Mouse (Mus musculus) embryonic facial prominence, embryonic 13.5 days (tissue): ENCODE results near the gene Gm11733. TPM values are rescaled to one million over a fixed set of nuclear protein-coding genes. Genes with fewer than 3 reads are reported as not detected.
A peak's percentile ranks its signal among the peaks of the same experiment; 100 is the strongest.
"Not testable (repeated sequence)": the region's sequence is repeated elsewhere in the genome, so short reads cannot be mapped to it uniquely, and the experiment has no call there.

Experiments
- ATAC-seq: fragments of 200-750 bp; cut with Nextera tagmentation; 2 replicates; pipeline ENCODE4 v1.8.0; 2017; ENCODE audit warnings: low read depth; ENCODE audit not compliant: insufficient number of reproducible peaks, insufficient read depth, low FRiP score, low TSS enrichment
- H3K27ac ChIP-seq: fragments of 300-500 bp; sonication (generic); 2 replicates; pipeline ENCODE4 v1.5.1; 2015; ENCODE audit warnings: moderate library complexity, mild to moderate bottlenecking, inconsistent platforms
- H3K27me3 ChIP-seq: fragments of 300-500 bp; sonication (generic); 2 replicates; pipeline ENCODE4 v1.6.1; 2015; ENCODE audit warnings: mild to moderate bottlenecking, inconsistent platforms
- H3K36me3 ChIP-seq: fragments of 300-500 bp; sonication (generic); 2 replicates; pipeline ENCODE4 v1.6.1; 2015; ENCODE audit warnings: mild to moderate bottlenecking, inconsistent platforms
- H3K4me1 ChIP-seq: fragments of 300-500 bp; sonication (generic); 2 replicates; pipeline ENCODE4 v1.6.1; 2015; ENCODE audit warnings: inconsistent platforms
- H3K4me2 ChIP-seq: fragments of 300-500 bp; sonication (generic); 2 replicates; pipeline ENCODE4 v1.6.1; 2015; ENCODE audit warnings: moderate library complexity, mild to moderate bottlenecking, inconsistent platforms
- H3K4me3 ChIP-seq: fragments of 300-500 bp; sonication (generic); 2 replicates; pipeline ENCODE4 v1.5.1; 2015; ENCODE audit warnings: mild to moderate bottlenecking, inconsistent platforms
- H3K9ac ChIP-seq: fragments of 300-500 bp; sonication (generic); 2 replicates; pipeline ENCODE4 v1.6.1; 2015; ENCODE audit warnings: mild to moderate bottlenecking, inconsistent platforms
- H3K9me3 ChIP-seq: fragments of 300-500 bp; sonication (generic); 2 replicates; pipeline ENCODE4 v1.6.1; 2016; ENCODE audit warnings: inconsistent platforms
- WGBS: fragments of 180-500 bp; shearing (Covaris S2); methylation state at CpG from one replicate; pipeline ENCODE4 v1.1.7; 2015; ENCODE audit warnings: mixed read lengths; 5-methylcytosine and 5-hydroxymethylcytosine counted together
- polyA plus RNA-seq: library from polyadenylated mRNA; unstranded; fragments of >200 nt; fragmentation: Nextera tagmentation; extraction: Ambion mirVana; gene quantifications from 2 replicates; pipeline ENCODE4 v1.2.1, GENCODE M21; 2015

Gene Gm11733
- not detected in 2 replicates for polyA plus RNA-seq

GRCm38 (mm10) chr11:117484198-117484597 lies at the start of gene Gm11733:
Gene Gm11733, plus strand, starts transcription at chr11:117484368.
- WGBS, result 31% methylated on average over 12 of the region's 12 CpGs
- Histone ChIP-seq H3K4me2 (peak within 1 kb of the TSS; percentile 62), H3K36me3 (no peaks in the 10 kb centered on the region), H3K4me3 (0 out of 2 replicates have a peak within 1 kb of the TSS, but pooled peaks have one; percentile 14), H3K4me1 (peaks cover 56% of the 10 kb centered on the region), H3K27ac (peak within 1 kb of the TSS; percentile 90), H3K9ac (peak within 1 kb of the TSS; percentile 58; the same call in 1 of the 2 replicates), H3K9me3 (0 out of 2 replicates have a peak, but pooled peaks cover 4% of the 10 kb centered on the region), H3K27me3 (no peaks in the 10 kb centered on the region)
- no peak for ATAC-seq

- WGBS, result 18% methylated on average over 22 of the region's 22 CpGs
- H3K27ac ChIP-seq, result no peak overlapping the region
- H3K9ac ChIP-seq, result no peak overlapping the region
- H3K4me3 ChIP-seq, result peak overlapping the region; percentile 9; the same call in 1 of the 2 replicates
- H3K9me3 ChIP-seq, result peaks cover 6% of the 10 kb centered on the region; the same call in 1 of the 2 replicates
- no peaks in the 10 kb centered on the region for H3K36me3 ChIP-seq
- H3K4me2 ChIP-seq, result peak overlapping the region; percentile 50
- peaks cover 32% of the 10 kb centered on the region for H3K4me1 ChIP-seq
- peak; percentile 68; the same call in 1 of the 2 replicates for ATAC-seq
- H3K27me3 ChIP-seq, result peaks cover 19% of the 10 kb centered on the region
These were observed 47.6 kb upstream of the Gm11733 start for GRCm38 (mm10) chr11:117436401-117437109.

- H3K36me3 ChIP-seq, result no peaks in the 10 kb centered on the region
- peaks cover 19% of the 10 kb centered on the region for H3K27me3 ChIP-seq
- WGBS, result 23% methylated on average over 7 of the region's 7 CpGs
- no peak for ATAC-seq
- peaks cover 38% of the 10 kb centered on the region for H3K4me1 ChIP-seq
- peak overlapping the region; percentile 50 for H3K4me2 ChIP-seq
- H3K9ac ChIP-seq, result no peak overlapping the region
- H3K4me3 ChIP-seq, result no peak overlapping the region
- peaks cover 6% of the 10 kb centered on the region; the same call in 1 of the 2 replicates for H3K9me3 ChIP-seq
- H3K27ac ChIP-seq, result no peak overlapping the region
These were observed 47.1 kb upstream of the Gm11733 start for GRCm38 (mm10) chr11:117437110-117437490.

GRCm38 (mm10) chr11:117438363-117438762 lies 45.8 kb upstream of the Gm11733 start:
- ATAC-seq, result no peak
- H3K27ac ChIP-seq, result no peak overlapping the region
- H3K9me3 ChIP-seq, result no peaks in the 10 kb centered on the region
- no peak overlapping the region for H3K4me2 ChIP-seq
- H3K36me3 ChIP-seq, result no peaks in the 10 kb centered on the region
- H3K4me3 ChIP-seq, result no peak overlapping the region
- 39% methylated on average over 6 of the region's 6 CpGs for WGBS
- H3K27me3 ChIP-seq, result peaks cover 19% of the 10 kb centered on the region
- H3K9ac ChIP-seq, result no peak overlapping the region
- H3K4me1 ChIP-seq, result peaks cover 40% of the 10 kb centered on the region

GRCm38 (mm10) chr11:117440865-117441425 lies 43.2 kb upstream of the Gm11733 start:
- Histone ChIP-seq H3K27me3 (peaks cover 22% of the 10 kb centered on the region), H3K4me1 (peaks cover 44% of the 10 kb centered on the region), H3K9ac (peak overlapping the region; percentile 46; the same call in 1 of the 2 replicates)

GRCm38 (mm10) chr11:117444090-117444489 lies 40.1 kb upstream of the Gm11733 start:
- no peaks in the 10 kb centered on the region for H3K36me3 ChIP-seq
- no peak overlapping the region for H3K27ac ChIP-seq
- no peak overlapping the region for H3K4me2 ChIP-seq
- H3K4me1 ChIP-seq, result peaks cover 27% of the 10 kb centered on the region
- H3K9me3 ChIP-seq, result no peaks in the 10 kb centered on the region
- H3K9ac ChIP-seq, result no peak overlapping the region
- no peak for ATAC-seq
- peaks cover 14% of the 10 kb centered on the region for H3K27me3 ChIP-seq
- WGBS, result 79% methylated on average over 2 of the region's 2 CpGs
- no peak overlapping the region for H3K4me3 ChIP-seq

More at GRCm38 (mm10) chr11:117440865-117441425, 43.2 kb upstream of the Gm11733 start:
- Histone ChIP-seq H3K36me3 (no peaks in the 10 kb centered on the region), H3K9me3 (no peaks in the 10 kb centered on the region), H3K4me2 (peak overlapping the region; percentile 51), H3K4me3 (peak overlapping the region; percentile 13), H3K27ac (no peak overlapping the region; the same call in 1 of the 2 replicates)
- ATAC-seq, result no peak
- 15% methylated on average over 22 of the region's 22 CpGs for WGBS

- Histone ChIP-seq H3K4me1 (peaks cover 21% of the 10 kb centered on the region), H3K9ac (no peak overlapping the region), H3K4me3 (no peak overlapping the region), H3K27ac (no peak overlapping the region), H3K36me3 (no peaks in the 10 kb centered on the region), H3K27me3 (peaks cover 5% of the 10 kb centered on the region; the same call in 1 of the 2 replicates), H3K9me3 (no peaks in the 10 kb centered on the region), H3K4me2 (no peak overlapping the region)
- ATAC-seq, result no peak
- WGBS, result 65% methylated on average over 6 of the region's 6 CpGs
These were observed 38.5 kb upstream of the Gm11733 start for GRCm38 (mm10) chr11:117445707-117446106.

GRCm38 (mm10) chr11:117454086-117454485 lies 30.1 kb upstream of the Gm11733 start:
- Histone ChIP-seq H3K4me3 (no peak overlapping the region), H3K27me3 (peaks cover 8% of the 10 kb centered on the region), H3K27ac (peak overlapping the region; percentile 60), H3K36me3 (no peaks in the 10 kb centered on the region), H3K9ac (peak overlapping the region; percentile 11; the same call in 1 of the 2 replicates), H3K4me2 (peak overlapping the region; percentile 26), H3K9me3 (no peaks in the 10 kb centered on the region), H3K4me1 (peaks cover 21% of the 10 kb centered on the region)
- WGBS, result 4% methylated on average over 10 of the region's 10 CpGs
- ATAC-seq, result peak; percentile 44; the same call in 1 of the 2 replicates

GRCm38 (mm10) chr11:117459148-117459547 lies 25.0 kb upstream of the Gm11733 start:
- H3K9me3 ChIP-seq, result no peaks in the 10 kb centered on the region
- no peaks in the 10 kb centered on the region for H3K36me3 ChIP-seq
- H3K4me2 ChIP-seq, result 0 out of 2 replicates have a peak overlapping the region, but pooled peaks have one; percentile 5
- H3K9ac ChIP-seq, result no peak overlapping the region
- H3K4me3 ChIP-seq, result no peak overlapping the region
- no peak for ATAC-seq
- 10% methylated on average over 8 of the region's 8 CpGs for WGBS
- H3K27ac ChIP-seq, result no peak overlapping the region
- peaks cover 45% of the 10 kb centered on the region for H3K4me1 ChIP-seq
- peaks cover 28% of the 10 kb centered on the region for H3K27me3 ChIP-seq

GRCm38 (mm10) chr11:117462202-117462864 lies 21.8 kb upstream of the Gm11733 start:
- Histone ChIP-seq H3K9ac (0 out of 2 replicates have a peak overlapping the region, but pooled peaks have one; percentile 51), H3K27ac (peak overlapping the region; percentile 44; the same call in 1 of the 2 replicates), H3K27me3 (peaks cover 28% of the 10 kb centered on the region), H3K4me3 (no peak overlapping the region), H3K9me3 (no peaks in the 10 kb centered on the region), H3K36me3 (no peaks in the 10 kb centered on the region), H3K4me1 (peaks cover 39% of the 10 kb centered on the region), H3K4me2 (peak overlapping the region; percentile 44)
- WGBS, result 10% methylated on average over 16 of the region's 16 CpGs
- no peak for ATAC-seq

- H3K9me3 ChIP-seq, H3K4me2 ChIP-seq, ATAC-seq, H3K9ac ChIP-seq, H3K36me3 ChIP-seq, H3K4me3 ChIP-seq: not testable (repeated sequence)
- Histone ChIP-seq H3K27ac (peak overlapping the region; percentile 41), H3K27me3 (peaks cover 27% of the 10 kb centered on the region), H3K4me1 (peaks cover 44% of the 10 kb centered on the region)
- 74% methylated on average over 4 of the region's 4 CpGs for WGBS
These were observed 20.8 kb upstream of the Gm11733 start for GRCm38 (mm10) chr11:117463416-117463815.
